Mouse (Mus musculus) heart, embryonic 11.5 days (tissue): ENCODE results near the gene Endou. TPM values are rescaled to one million over a fixed set of nuclear protein-coding genes. Genes with fewer than 3 reads are reported as not detected.
A peak's percentile ranks its signal among the peaks of the same experiment; 100 is the strongest.

Experiments
- ATAC-seq: fragments of 200-750 bp; cut with Nextera tagmentation; replicated peaks from 2 replicates; pipeline ENCODE4 v1.8.0; 2017; ENCODE audit warnings: moderate library complexity; ENCODE audit not compliant: insufficient number of reproducible peaks, low FRiP score, low TSS enrichment
- H3K27ac ChIP-seq: fragments of 300-500 bp; sonication (generic); 2 replicates; pipeline ENCODE4 v1.5.1; 2014; ENCODE audit warnings: mild to moderate bottlenecking, low read depth, low read length
- H3K27me3 ChIP-seq: fragments of 300-500 bp; sonication (generic); 2 replicates; pipeline ENCODE4 v1.6.1; 2014; ENCODE audit warnings: mild to moderate bottlenecking, low read length, mixed read lengths; ENCODE audit not compliant: control insufficient read depth, insufficient read depth
- H3K36me3 ChIP-seq: fragments of 300-500 bp; sonication (generic); 2 replicates; pipeline ENCODE4 v1.6.1; 2014; ENCODE audit warnings: mild to moderate bottlenecking, low read length, moderate library complexity, mixed read lengths; ENCODE audit not compliant: control insufficient read depth, insufficient read depth
- H3K4me1 ChIP-seq: fragments of 300-500 bp; sonication (generic); 2 replicates; pipeline ENCODE4 v1.6.1; 2014; ENCODE audit warnings: low read length; ENCODE audit not compliant: control insufficient read depth, insufficient read depth
- H3K4me2 ChIP-seq: fragments of 300-500 bp; sonication (generic); 2 replicates; pipeline ENCODE4 v1.6.1; 2014; ENCODE audit warnings: mild to moderate bottlenecking, moderate library complexity
- H3K4me3 ChIP-seq: fragments of 300-500 bp; sonication (generic); 2 replicates; pipeline ENCODE4 v1.5.1; 2014; ENCODE audit warnings: low read depth, low read length
- H3K9ac ChIP-seq: fragments of 300-500 bp; sonication (generic); 2 replicates; pipeline ENCODE4 v1.6.1; 2014; ENCODE audit warnings: mild to moderate bottlenecking, low read depth, low read length, moderate library complexity
- H3K9me3 ChIP-seq: fragments of 300-500 bp; sonication (generic); replicated peaks from 2 replicates; pipeline ENCODE4 v1.6.1; 2016; ENCODE audit warnings: low read length; ENCODE audit not compliant: control insufficient read depth
- WGBS: fragments of 180-500 bp; shearing (Covaris S2); extraction: QIAGEN DNeasy Blood & Tissue Kit; methylation state at CpG from one replicate; pipeline ENCODE4 v1.1.7; 2014; ENCODE audit not compliant: insufficient replicate concordance; 5-methylcytosine and 5-hydroxymethylcytosine counted together
- polyA plus RNA-seq: library from polyadenylated mRNA; unstranded; fragments of >200 nt; fragmentation: Nextera tagmentation; extraction: Ambion mirVana; gene quantifications from 2 replicates; pipeline ENCODE4 v1.2.1, GENCODE M21; 2014

Endou gene
- polyA plus RNA-seq: 0.20 TPM in 1 of 2 replicates, not detected in the other

DNA sequence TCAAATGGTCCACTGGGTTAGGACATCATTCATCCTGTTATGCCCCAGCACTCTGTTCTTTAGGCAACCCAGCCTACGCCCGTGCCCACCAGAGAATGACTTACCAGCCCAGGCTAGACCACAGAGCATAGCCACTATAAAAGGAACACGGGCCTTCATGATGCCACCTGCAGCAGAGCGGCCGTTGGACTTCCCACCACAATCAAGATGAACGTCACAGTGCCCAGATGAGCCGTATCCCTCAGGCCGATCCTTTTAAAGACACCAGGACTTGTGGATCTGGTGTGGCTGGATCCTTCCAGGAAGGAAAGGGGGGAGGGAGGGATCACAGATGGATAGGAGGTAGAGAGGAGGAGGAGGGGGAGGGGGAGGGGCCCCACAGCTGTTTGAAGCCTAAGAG is at the start of gene Endou:
Gene Endou (minus strand): TSS at position 229 of the 400 bp plus-strand sequence.
- H3K4me1 ChIP-seq: no peaks in the 10 kb centered on the region
- no peak within 1 kb of the TSS for H3K9ac ChIP-seq
- H3K36me3 ChIP-seq: no peaks in the 10 kb centered on the region
- H3K4me3 ChIP-seq: no peak within 1 kb of the TSS
- 76% methylated on average over 8 of the region's 8 CpGs for WGBS
- H3K27me3 ChIP-seq: no peaks in the 10 kb centered on the region
- H3K27ac ChIP-seq: no peak within 1 kb of the TSS
- ATAC-seq: no peak
- H3K4me2 ChIP-seq: no peak within 1 kb of the TSS
- no peaks in the 10 kb centered on the region for H3K9me3 ChIP-seq

GRCm38 (mm10) chr15:97780611-97781031 is 49.5 kb upstream of the Endou start:
- H3K4me1 ChIP-seq: peaks cover 15% of the 10 kb centered on the region; the same call in 1 of the 2 replicates
- H3K27me3 ChIP-seq: no peaks in the 10 kb centered on the region
- no peak overlapping the region for H3K27ac ChIP-seq
- no peak overlapping the region for H3K4me2 ChIP-seq
- H3K9ac ChIP-seq: no peak overlapping the region
- 78% methylated on average over 12 of the region's 12 CpGs for WGBS
- no peaks in the 10 kb centered on the region for H3K36me3 ChIP-seq
- ATAC-seq: no peak
- no peak overlapping the region for H3K4me3 ChIP-seq
- no peaks in the 10 kb centered on the region for H3K9me3 ChIP-seq

- WGBS: 79% methylated on average over 1 of the region's 1 CpGs
- H3K4me1 ChIP-seq: peaks cover 17% of the 10 kb centered on the region
- H3K27me3 ChIP-seq: no peaks in the 10 kb centered on the region
- no peak overlapping the region for H3K4me2 ChIP-seq
- H3K36me3 ChIP-seq: no peaks in the 10 kb centered on the region
- no peak overlapping the region for H3K27ac ChIP-seq
- H3K4me3 ChIP-seq: no peak overlapping the region
- no peaks in the 10 kb centered on the region for H3K9me3 ChIP-seq
- H3K9ac ChIP-seq: no peak overlapping the region
- ATAC-seq: no peak
Observed at GRCm38 (mm10) chr15:97779576-97779975, 48.4 kb upstream of the Endou start.

DNA sequence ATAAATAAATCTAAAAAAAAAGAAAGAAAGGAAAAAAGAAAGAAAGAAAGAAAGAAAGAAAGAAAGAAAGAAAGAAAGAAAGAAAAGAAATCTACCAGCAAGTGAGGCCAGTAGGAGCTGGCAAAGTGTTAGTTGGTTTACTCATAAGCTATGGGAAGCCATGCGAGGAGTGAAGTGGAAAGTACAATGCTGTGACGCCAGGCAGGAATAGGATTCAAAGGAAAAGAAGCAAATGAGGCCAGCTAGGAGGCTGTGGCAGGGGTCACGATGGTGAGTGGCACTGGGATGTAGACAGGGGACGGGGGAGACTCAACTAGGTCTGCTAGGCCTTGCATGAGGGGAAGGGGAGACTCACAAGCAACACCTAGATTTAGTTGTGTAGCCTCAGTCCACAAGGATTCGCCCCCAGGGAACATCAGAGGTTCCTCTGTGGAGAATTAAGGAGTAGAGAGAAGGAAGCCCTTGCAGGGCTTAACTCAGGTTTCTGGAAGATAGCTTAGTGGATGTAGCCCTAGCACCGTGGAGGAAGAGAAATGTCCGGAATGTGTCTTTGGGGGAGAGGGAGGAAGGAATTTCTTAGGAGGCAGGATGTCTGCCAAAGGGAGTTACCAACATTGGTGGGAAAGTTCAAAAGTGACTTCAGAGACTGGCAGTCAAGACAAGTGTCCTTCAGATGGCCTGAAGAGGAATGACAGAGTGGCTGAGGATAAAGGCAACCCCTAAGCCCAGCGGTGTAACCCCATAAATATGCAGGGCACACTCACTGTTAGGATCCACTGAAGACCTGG is 47.4 kb upstream of the Endou start, which contains the start of gene Slc48a1:
Gene Slc48a1 (plus strand): TSS at position 210 of the 788 bp plus-strand sequence.
- no peak for ATAC-seq
- peaks cover 24% of the 10 kb centered on the region for H3K4me1 ChIP-seq
- no peaks in the 10 kb centered on the region for H3K27me3 ChIP-seq
- no peaks in the 10 kb centered on the region for H3K9me3 ChIP-seq
- H3K27ac ChIP-seq: peak within 1 kb of the TSS; percentile 16; the same call in 1 of the 2 replicates
- 51% methylated on average over 8 of the region's 8 CpGs for WGBS
- no peak within 1 kb of the TSS for H3K4me3 ChIP-seq
- H3K36me3 ChIP-seq: no peaks in the 10 kb centered on the region
- no peak within 1 kb of the TSS for H3K9ac ChIP-seq
- H3K4me2 ChIP-seq: no peak within 1 kb of the TSS

DNA sequence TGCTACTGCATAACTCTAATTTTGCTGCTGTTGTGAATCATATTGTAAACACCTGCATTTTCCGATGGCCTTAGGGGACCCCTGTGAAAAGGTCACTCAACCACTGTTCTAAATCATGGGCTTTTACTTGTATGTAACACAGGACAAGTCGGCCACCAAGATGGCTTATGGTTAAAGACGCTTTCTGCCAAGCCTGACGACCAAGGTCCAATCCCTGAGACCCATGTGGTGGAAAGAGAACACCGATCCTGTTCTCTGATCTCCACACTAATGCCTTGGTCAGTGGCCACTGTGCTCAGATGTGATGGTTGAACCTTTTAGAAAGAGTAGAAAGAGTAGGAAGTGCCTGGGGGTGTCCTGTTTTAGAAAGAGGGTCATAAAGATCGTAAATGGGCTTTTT is 45.8 kb upstream of the Endou start:
- H3K4me1 ChIP-seq: peaks cover 33% of the 10 kb centered on the region
- 79% methylated on average over 6 of the region's 6 CpGs for WGBS
- no peak for ATAC-seq

DNA sequence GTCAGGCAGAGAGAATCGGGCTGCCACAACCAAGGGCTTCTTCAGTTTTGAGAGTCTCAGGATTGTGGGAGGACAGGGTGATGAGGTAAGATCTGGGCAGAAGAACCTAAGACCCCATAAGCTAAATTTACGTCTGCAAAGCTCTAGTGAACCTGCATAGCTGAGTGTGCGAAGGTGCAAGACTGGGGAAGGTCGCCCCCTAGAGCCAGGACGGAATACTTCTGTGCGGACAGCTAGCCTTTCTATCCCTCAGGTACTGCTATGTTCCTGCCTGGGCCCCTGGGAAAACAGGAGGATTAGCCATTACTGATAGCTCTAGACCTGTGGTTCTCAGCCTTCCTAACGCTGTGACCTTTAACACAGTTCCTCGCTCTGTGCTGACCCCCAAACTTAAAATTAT is 45.4 kb upstream of the Endou start:
- no peak overlapping the region for H3K4me2 ChIP-seq
- H3K4me3 ChIP-seq: no peak overlapping the region
- H3K27ac ChIP-seq: no peak overlapping the region
- H3K27me3 ChIP-seq: no peaks in the 10 kb centered on the region
- H3K36me3 ChIP-seq: no peaks in the 10 kb centered on the region
- WGBS: 10% methylated on average over 8 of the region's 8 CpGs
- H3K9ac ChIP-seq: no peak overlapping the region
- no peaks in the 10 kb centered on the region for H3K9me3 ChIP-seq
- ATAC-seq: no peak
- H3K4me1 ChIP-seq: peaks cover 33% of the 10 kb centered on the region

More for the DNA sequence above, 45.8 kb upstream of the Endou start:
- Histone ChIP-seq H3K4me2 (no peak overlapping the region), H3K27me3 (no peaks in the 10 kb centered on the region), H3K4me3 (no peak overlapping the region), H3K27ac (no peak overlapping the region), H3K36me3 (no peaks in the 10 kb centered on the region), H3K9me3 (no peaks in the 10 kb centered on the region), H3K9ac (no peak overlapping the region)

DNA sequence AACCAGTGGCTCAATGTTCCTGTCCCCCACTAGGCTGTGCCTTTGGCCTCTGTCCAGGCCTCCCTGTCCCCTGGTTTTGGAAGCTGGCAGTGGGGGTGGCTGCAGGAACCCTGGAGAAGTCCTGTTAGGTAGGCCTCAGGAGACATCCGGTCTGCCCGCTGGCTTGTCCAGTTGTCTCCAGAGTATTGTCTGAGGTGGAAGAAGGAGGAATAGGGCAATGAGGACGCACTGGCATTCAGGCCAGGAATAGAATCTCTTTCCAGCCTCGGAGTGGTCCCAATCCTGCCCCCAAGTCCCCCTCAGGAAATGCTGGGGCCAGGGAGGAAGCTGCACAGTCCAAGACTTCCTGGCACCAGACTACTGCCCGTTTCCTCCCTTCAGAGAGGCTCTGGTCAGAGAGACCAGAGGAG is 42.8 kb upstream of the Endou start:
- Histone ChIP-seq H3K36me3 (no peaks in the 10 kb centered on the region), H3K4me1 (peaks cover 28% of the 10 kb centered on the region), H3K9ac (0 out of 2 replicates have a peak overlapping the region, but pooled peaks have one; percentile 49), H3K4me2 (peak overlapping the region; percentile 36), H3K27ac (peak overlapping the region; percentile 83), H3K4me3 (no peak overlapping the region), H3K27me3 (0 out of 2 replicates have a peak, but pooled peaks cover 2% of the 10 kb centered on the region), H3K9me3 (no peaks in the 10 kb centered on the region)
- 41% methylated on average over 5 of the region's 5 CpGs for WGBS
- no peak for ATAC-seq

DNA sequence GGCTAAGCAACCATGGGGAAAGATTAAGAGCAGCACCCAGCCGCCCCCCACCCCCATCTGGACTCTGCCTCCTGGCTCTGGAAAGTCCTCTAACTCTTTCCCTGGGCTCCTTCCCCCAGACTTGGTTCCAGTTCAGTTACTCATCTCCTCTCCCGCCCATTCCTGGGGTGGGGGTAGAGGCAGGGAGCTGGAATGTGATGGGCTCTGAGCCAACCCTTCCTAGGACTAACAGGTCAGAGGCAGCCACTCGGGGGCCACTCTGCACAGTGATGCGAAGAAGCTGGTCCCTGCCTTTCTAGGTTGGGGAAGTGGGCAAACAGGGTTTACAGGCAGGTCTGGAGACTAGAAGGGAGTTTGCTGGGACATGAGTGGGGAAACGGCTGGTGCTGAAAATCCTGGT is 42.0 kb upstream of the Endou start:
- Histone ChIP-seq H3K9ac (0 out of 2 replicates have a peak overlapping the region, but pooled peaks have one; percentile 30), H3K9me3 (no peaks in the 10 kb centered on the region), H3K4me1 (peaks cover 27% of the 10 kb centered on the region), H3K4me2 (peak overlapping the region; percentile 36), H3K27ac (peak overlapping the region; percentile 83), H3K36me3 (no peaks in the 10 kb centered on the region), H3K4me3 (no peak overlapping the region; the same call in 1 of the 2 replicates), H3K27me3 (0 out of 2 replicates have a peak, but pooled peaks cover 2% of the 10 kb centered on the region)
- 13% methylated on average over 5 of the region's 5 CpGs for WGBS
- ATAC-seq: peak; percentile 78
